Mouse (Mus musculus): ENCODE measurements around the gene Kif14. TPM values are rescaled to one million over a fixed set of nuclear protein-coding genes. Genes with fewer than 3 reads are reported as not detected.

The Kif14 gene
- total and polyA plus RNA-seq, 2 experiments from 2014 or later, result 0.79 to 4.8 TPM

GRCm38 (mm10) chr1:136458691-136459245 lies 7.4 kb upstream of the Kif14 start:
- DNase-seq (ENCODE audit: low spot score) (peak; percentile 69), ATAC-seq (ENCODE audit: insufficient read depth, low read depth) (no peak)

GRCm38 (mm10) chr1:136462443-136462842 lies 3.7 kb upstream of the Kif14 start:
- DNase-seq (ENCODE audit: low spot score) (no peak), ATAC-seq (ENCODE audit: insufficient read depth, low read depth) (no peak)
- H3K9ac ChIP-seq (replicated peaks; ENCODE audit: low read depth, low read length), result no peak overlapping the region
- no peaks in the 10 kb centered on the region for H3K27me3 ChIP-seq (ENCODE audit: control insufficient read depth, insufficient read depth, low read length)
- no peak overlapping the region for H3K4me2 ChIP-seq (ENCODE audit: low read depth, low read length)
- no peak for TF ChIP-seq CTCF (IDR thresholded peaks at IDR 0.05; ENCODE audit: low read depth)
- no peak for TF ChIP-seq EP300 (IDR thresholded peaks at IDR 0.05; ENCODE audit: low read depth)
- no peak overlapping the region for H3K27ac ChIP-seq (ENCODE audit: low read depth)
- H3K4me1 ChIP-seq (ENCODE audit: control insufficient read depth, insufficient read depth), result peaks cover 6% of the 10 kb centered on the region
- H3K4me3 ChIP-seq (ENCODE audit: low read depth, low read length), result no peak overlapping the region
- no peaks in the 10 kb centered on the region for H3K36me3 ChIP-seq (replicated peaks; ENCODE audit: control insufficient read depth, insufficient read depth, low read length)
- 37% methylated on average over 10 of the region's 10 CpGs for WGBS
- no peaks in the 10 kb centered on the region for H3K9me3 ChIP-seq (replicated peaks; ENCODE audit: control insufficient read depth, low read length)

More at GRCm38 (mm10) chr1:136458691-136459245, 7.4 kb upstream of the Kif14 start:
- H3K36me3 ChIP-seq (replicated peaks; ENCODE audit: control insufficient read depth, insufficient read depth, low read length), result no peaks in the 10 kb centered on the region
- WGBS, result 27% methylated on average over 9 of the region's 9 CpGs
- no peak overlapping the region for H3K9ac ChIP-seq (replicated peaks; ENCODE audit: low read depth, low read length)
- H3K4me3 ChIP-seq (ENCODE audit: low read depth, low read length), result no peak overlapping the region
- H3K9me3 ChIP-seq (replicated peaks; ENCODE audit: control insufficient read depth, low read length), result no peaks in the 10 kb centered on the region
- H3K4me1 ChIP-seq (ENCODE audit: control insufficient read depth, insufficient read depth), result no peaks in the 10 kb centered on the region
- no peak overlapping the region for H3K4me2 ChIP-seq (ENCODE audit: low read depth, low read length)
- H3K27me3 ChIP-seq (ENCODE audit: control insufficient read depth, insufficient read depth, low read length), result no peaks in the 10 kb centered on the region
- H3K27ac ChIP-seq (ENCODE audit: low read depth), result no peak overlapping the region
- TF ChIP-seq EP300 (IDR thresholded peaks at IDR 0.05; ENCODE audit: low read depth) (no peak), CTCF (IDR thresholded peaks at IDR 0.05; ENCODE audit: low read depth) (peak; percentile 65)

- Histone ChIP-seq H3K27me3 (ENCODE audit: control insufficient read depth, insufficient read depth, low read length) (no peaks in the 10 kb centered on the region), H3K27ac (ENCODE audit: low read depth) (no peak overlapping the region), H3K36me3 (replicated peaks; ENCODE audit: control insufficient read depth, insufficient read depth, low read length) (peaks cover 11% of the 10 kb centered on the region), H3K9me3 (replicated peaks; ENCODE audit: control insufficient read depth, low read length) (no peaks in the 10 kb centered on the region), H3K4me2 (ENCODE audit: low read depth, low read length) (no peak overlapping the region), H3K4me1 (ENCODE audit: control insufficient read depth, insufficient read depth) (peaks cover 7% of the 10 kb centered on the region), H3K4me3 (ENCODE audit: low read depth, low read length) (no peak overlapping the region), H3K9ac (replicated peaks; ENCODE audit: low read depth, low read length) (no peak overlapping the region)
- no peak for TF ChIP-seq EP300 (IDR thresholded peaks at IDR 0.05; ENCODE audit: low read depth)
- no peak for TF ChIP-seq CTCF (IDR thresholded peaks at IDR 0.05; ENCODE audit: low read depth)
- no peak for ATAC-seq (ENCODE audit: insufficient read depth, low read depth)
- DNase-seq (ENCODE audit: low spot score), result no peak
Observed at GRCm38 (mm10) chr1:136465168-136465567, 975 bp upstream of the Kif14 start.

- Histone ChIP-seq H3K4me3 (ENCODE audit: low read depth, low read length) (no peak overlapping the region), H3K9ac (replicated peaks; ENCODE audit: low read depth, low read length) (no peak overlapping the region), H3K4me1 (ENCODE audit: control insufficient read depth, insufficient read depth) (peaks cover 7% of the 10 kb centered on the region), H3K27me3 (ENCODE audit: control insufficient read depth, insufficient read depth, low read length) (no peaks in the 10 kb centered on the region), H3K36me3 (replicated peaks; ENCODE audit: control insufficient read depth, insufficient read depth, low read length) (peaks cover 43% of the 10 kb centered on the region), H3K4me2 (ENCODE audit: low read depth, low read length) (no peak overlapping the region), H3K27ac (ENCODE audit: low read depth) (no peak overlapping the region), H3K9me3 (replicated peaks; ENCODE audit: control insufficient read depth, low read length) (no peaks in the 10 kb centered on the region)
- TF ChIP-seq CTCF (IDR thresholded peaks at IDR 0.05; ENCODE audit: low read depth) (no peak), EP300 (IDR thresholded peaks at IDR 0.05; ENCODE audit: low read depth) (no peak)
- 86% methylated on average over 4 of the region's 4 CpGs for WGBS
- no peak for DNase-seq (ENCODE audit: low spot score)
- ATAC-seq (ENCODE audit: insufficient read depth, low read depth), result no peak
Observed at GRCm38 (mm10) chr1:136469408-136469807, 3.3 kb downstream of the Kif14 start.

GRCm38 (mm10) chr1:136470471-136470870 lies 4.3 kb downstream of the Kif14 start:
- DNase-seq (ENCODE audit: low spot score) (no peak), ATAC-seq (ENCODE audit: insufficient read depth, low read depth) (no peak)
- no peak overlapping the region for H3K4me2 ChIP-seq (ENCODE audit: low read depth, low read length)
- H3K36me3 ChIP-seq (replicated peaks; ENCODE audit: control insufficient read depth, insufficient read depth, low read length), result peaks cover 45% of the 10 kb centered on the region
- no peak overlapping the region for H3K27ac ChIP-seq (ENCODE audit: low read depth)
- H3K9ac ChIP-seq (replicated peaks; ENCODE audit: low read depth, low read length), result no peak overlapping the region
- peaks cover 7% of the 10 kb centered on the region for H3K4me1 ChIP-seq (ENCODE audit: control insufficient read depth, insufficient read depth)
- no peak for TF ChIP-seq CTCF (IDR thresholded peaks at IDR 0.05; ENCODE audit: low read depth)
- TF ChIP-seq EP300 (IDR thresholded peaks at IDR 0.05; ENCODE audit: low read depth), result no peak
- H3K9me3 ChIP-seq (replicated peaks; ENCODE audit: control insufficient read depth, low read length), result no peaks in the 10 kb centered on the region
- H3K4me3 ChIP-seq (ENCODE audit: low read depth, low read length), result no peak overlapping the region
- no peaks in the 10 kb centered on the region for H3K27me3 ChIP-seq (ENCODE audit: control insufficient read depth, insufficient read depth, low read length)
- 35% methylated on average over 6 of the region's 6 CpGs for WGBS

GRCm38 (mm10) chr1:136491681-136492080 lies 25.5 kb downstream of the Kif14 start:
- no peaks in the 10 kb centered on the region for H3K27me3 ChIP-seq (ENCODE audit: control insufficient read depth, insufficient read depth, low read length)
- H3K9me3 ChIP-seq (replicated peaks; ENCODE audit: control insufficient read depth, low read length), result no peaks in the 10 kb centered on the region
- no peaks in the 10 kb centered on the region for H3K4me1 ChIP-seq (ENCODE audit: control insufficient read depth, insufficient read depth)
- ATAC-seq (ENCODE audit: insufficient read depth, low read depth), result no peak; the same call in 1 of the 2 replicates
- peaks cover 78% of the 10 kb centered on the region for H3K36me3 ChIP-seq (replicated peaks; ENCODE audit: control insufficient read depth, insufficient read depth, low read length)
- 49% methylated on average over 5 of the region's 5 CpGs for WGBS
- TF ChIP-seq CTCF (IDR thresholded peaks at IDR 0.05; ENCODE audit: low read depth) (peak; percentile 18; the same call in 1 of the 2 replicates), EP300 (IDR thresholded peaks at IDR 0.05; ENCODE audit: low read depth) (no peak)
- H3K9ac ChIP-seq (replicated peaks; ENCODE audit: low read depth, low read length), result no peak overlapping the region
- no peak overlapping the region for H3K4me2 ChIP-seq (ENCODE audit: low read depth, low read length)
- no peak for DNase-seq (ENCODE audit: low spot score)
- H3K27ac ChIP-seq (ENCODE audit: low read depth), result no peak overlapping the region
- H3K4me3 ChIP-seq (ENCODE audit: low read depth, low read length), result no peak overlapping the region

Data from heart, postnatal 0 days (tissue).